In the genomic region with DNA sequence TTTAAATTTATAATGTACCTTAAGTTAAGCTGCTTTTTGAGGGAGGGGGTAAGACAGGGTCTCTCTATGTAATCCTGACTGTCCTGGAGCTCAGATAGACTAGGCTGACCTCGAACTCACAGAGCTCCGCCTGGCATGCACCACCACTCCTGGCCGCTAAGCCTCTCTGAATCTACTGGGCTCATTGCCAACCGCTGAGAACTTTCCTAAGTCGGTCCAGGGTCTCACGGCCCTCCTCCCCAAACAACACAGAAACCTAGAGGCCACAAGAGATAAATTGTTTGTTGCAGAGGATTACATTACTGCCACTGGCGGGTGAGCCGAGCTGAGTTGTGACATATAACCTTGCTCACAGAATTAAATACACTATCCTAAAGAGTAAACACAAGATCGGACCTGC, we compare ENCODE assay signal across 9 mouse cellular contexts. TPM values are rescaled to one million over a fixed set of nuclear protein-coding genes. Genes with fewer than 3 reads are reported as not detected.
DNase-seq lines count a peak whose midpoint lies in the region; ATAC-seq lines count a peak whose summit lies in the region.
"Had no signal": no experiment of that assay in that cellular context is flagged by ENCODE, and none has a peak within 500 bp of the region (broad histone marks: within the 10 kb centered on the region; RNA-seq: fewer than 3 reads in every experiment).

No protein-coding gene starts in this region.

- peak overlapping the region; percentile 92 for H3K4me2 ChIP-seq in heart, embryonic 13.5 days
- H3K4me2 ChIP-seq in kidney, embryonic 15.5 days = peak overlapping the region; percentile 76

- peaks cover 8% of the 10 kb centered on the region for H3K4me1 ChIP-seq in heart, embryonic 13.5 days
- H3K4me1 ChIP-seq in kidney, embryonic 15.5 days = peaks cover 10% of the 10 kb centered on the region

- H3K9me3 ChIP-seq in heart, embryonic 13.5 days = no peaks in the 10 kb centered on the region
- H3K9me3 ChIP-seq in kidney, embryonic 15.5 days (replicated peaks) = no peaks in the 10 kb centered on the region

- peak; percentile 67 for DNase-seq in ovary, adult 18-20 months (ENCODE audit: low spot score)
- no peak for DNase-seq in ovary, postnatal 10 days (ENCODE audit: low spot score)
- peak; percentile 38 to 49 for DNase-seq in cerebellum, postnatal 36 days
- DNase-seq in lung, postnatal 14 days = peak; percentile 39
- peak; percentile 46 for DNase-seq in right cerebral cortex, postnatal 14 days
- no peak for DNase-seq in thymus, postnatal 36 days

- H3K4me3 ChIP-seq in heart, embryonic 13.5 days = peak overlapping the region; percentile 74
- H3K4me3 ChIP-seq in kidney, embryonic 15.5 days (replicated peaks) = peak overlapping the region; percentile 72

- WGBS in heart, embryonic 13.5 days = 14% methylated on average over 9 of the region's 9 CpGs
- WGBS in kidney, embryonic 15.5 days = 14% methylated on average over 9 of the region's 9 CpGs

- H3K27ac ChIP-seq in heart, embryonic 13.5 days (replicated peaks) = peak overlapping the region; percentile 89
- no peak overlapping the region for H3K27ac ChIP-seq in kidney, embryonic 15.5 days

- peaks cover 4% of the 10 kb centered on the region; the same call in 1 of the 2 replicates for H3K36me3 ChIP-seq in heart, embryonic 13.5 days
- H3K36me3 ChIP-seq in kidney, embryonic 15.5 days = no peaks in the 10 kb centered on the region

- no peak for ATAC-seq in heart, embryonic 13.5 days (ENCODE audit: extremely low read depth, insufficient number of reproducible peaks, low FRiP score, low TSS enrichment)
- no peak for ATAC-seq in kidney, embryonic 15.5 days (replicated peaks; ENCODE audit: low FRiP score)

- peak overlapping the region; percentile 85 for H3K9ac ChIP-seq in heart, embryonic 13.5 days
- no peak overlapping the region for H3K9ac ChIP-seq in kidney, embryonic 15.5 days

- H3K27me3 ChIP-seq in heart, embryonic 13.5 days (replicated peaks) = peaks cover 10% of the 10 kb centered on the region; the same call in 1 of the 2 replicates
- peaks cover 15% of the 10 kb centered on the region; the same call in 1 of the 2 replicates for H3K27me3 ChIP-seq in kidney, embryonic 15.5 days

RNA-seq across cellular contexts. Expression of gene Pm20d2, which starts 1.4 kb away (rescaled TPM):
- polyA plus RNA-seq in heart, embryonic 13.5 days (2015; fragmentation: Nextera tagmentation; extraction: Ambion mirVana) = 0.99 and 1.6 TPM in 2 replicates
- polyA plus RNA-seq in kidney, embryonic 15.5 days (2015; fragmentation: Nextera tagmentation; extraction: Ambion mirVana) = 0.83 and 1.2 TPM in 2 replicates

RNA-seq across cellular contexts. Expression of gene Srsf12, which starts 20.6 kb away (rescaled TPM):
- polyA plus RNA-seq in heart, embryonic 13.5 days (2015; fragmentation: Nextera tagmentation; extraction: Ambion mirVana) = 2.7 and 2.9 TPM in 2 replicates
- 4.7 and 5.1 TPM in 2 replicates for polyA plus RNA-seq in kidney, embryonic 15.5 days (2015; fragmentation: Nextera tagmentation; extraction: Ambion mirVana)
- polyA plus RNA-seq: large intestine, adult 2 months had no signal

RNA-seq across cellular contexts. Expression of gene Gabrr1, which starts 55.8 kb away (rescaled TPM):
- 0.10 and 0.19 TPM in 2 replicates for polyA plus RNA-seq in heart, embryonic 13.5 days (2015; fragmentation: Nextera tagmentation; extraction: Ambion mirVana)
- polyA plus RNA-seq in kidney, embryonic 15.5 days (2015; fragmentation: Nextera tagmentation; extraction: Ambion mirVana) = 0.06 TPM in 1 of 2 replicates, not detected in the other

Comparison
In these comparisons a context has a peak if more than half of its experiments do, and no peak if none do; other contexts are left out.
1. DNase-seq: peak in ovary, adult 18-20 months (single experiment), cerebellum, postnatal 36 days (2 of 2), lung, postnatal 14 days (single experiment) and right cerebral cortex, postnatal 14 days (single experiment); none in ovary, postnatal 10 days (single experiment) and thymus, postnatal 36 days (0 of 2).